Mouse (Mus musculus): ENCODE measurements around the gene 4930524J08Rik. TPM values are rescaled to one million over a fixed set of nuclear protein-coding genes. Genes with fewer than 3 reads are reported as not detected.
A peak's percentile ranks its signal among the peaks of the same experiment; 100 is the strongest.

Gene 4930524J08Rik
- polyA plus RNA-seq, 1 experiment from 2014 or later, result 3.4 TPM

- TF ChIP-seq CTCF (IDR thresholded peaks at IDR 0.05) (peak; percentile 26; the same call in 1 of the 2 replicates), EP300 (IDR thresholded peaks at IDR 0.05) (no peak)
- no peak overlapping the region for H3K27ac ChIP-seq (ENCODE audit: low read length)
Measured at GRCm38 (mm10) chr5:100008485-100008884, 29.6 kb downstream of the 4930524J08Rik start.

GRCm38 (mm10) chr5:100012599-100012998 is 33.7 kb downstream of the 4930524J08Rik start:
- no peak overlapping the region for H3K27ac ChIP-seq (ENCODE audit: low read length)

More at GRCm38 (mm10) chr5:100008485-100008884, 29.6 kb downstream of the 4930524J08Rik start:
- 40% methylated on average over 3 of the region's 3 CpGs for WGBS
- Histone ChIP-seq H3K36me3 (ENCODE audit: insufficient read depth, low read length) (no peaks in the 10 kb centered on the region), H3K4me2 (replicated peaks; ENCODE audit: low read depth, low read length) (no peak overlapping the region), H3K9ac (replicated peaks; ENCODE audit: low read depth) (no peak overlapping the region), H3K27me3 (replicated peaks; ENCODE audit: insufficient read depth, low read length) (no peaks in the 10 kb centered on the region), H3K4me1 (ENCODE audit: insufficient read depth, low read depth, low read length) (no peaks in the 10 kb centered on the region), H3K9me3 (ENCODE audit: low read length) (no peaks in the 10 kb centered on the region), H3K4me3 (ENCODE audit: low read depth, low read length) (no peak overlapping the region)
- no peak for DNase-seq (ENCODE audit: low spot score)
- no peak for ATAC-seq

GRCm38 (mm10) chr5:100020089-100020488 is 41.2 kb downstream of the 4930524J08Rik start:
- H3K27me3 ChIP-seq (replicated peaks; ENCODE audit: insufficient read depth, low read length), result no peaks in the 10 kb centered on the region
- no peak overlapping the region for H3K4me3 ChIP-seq (ENCODE audit: low read depth, low read length)
- H3K4me2 ChIP-seq (replicated peaks; ENCODE audit: low read depth, low read length), result no peak overlapping the region
- ATAC-seq (no peak), DNase-seq (ENCODE audit: low spot score) (no peak)
- no peaks in the 10 kb centered on the region for H3K4me1 ChIP-seq (ENCODE audit: insufficient read depth, low read depth, low read length)
- H3K27ac ChIP-seq (ENCODE audit: low read length), result no peak overlapping the region
- no peaks in the 10 kb centered on the region for H3K9me3 ChIP-seq (ENCODE audit: low read length)
- no peaks in the 10 kb centered on the region for H3K36me3 ChIP-seq (ENCODE audit: insufficient read depth, low read length)
- H3K9ac ChIP-seq (replicated peaks; ENCODE audit: low read depth), result no peak overlapping the region
- TF ChIP-seq EP300 (IDR thresholded peaks at IDR 0.05) (no peak), CTCF (IDR thresholded peaks at IDR 0.05) (no peak)

More at GRCm38 (mm10) chr5:100012599-100012998, 33.7 kb downstream of the 4930524J08Rik start:
- Histone ChIP-seq H3K4me1 (ENCODE audit: insufficient read depth, low read depth, low read length) (no peaks in the 10 kb centered on the region), H3K4me3 (ENCODE audit: low read depth, low read length) (no peak overlapping the region), H3K9ac (replicated peaks; ENCODE audit: low read depth) (no peak overlapping the region), H3K36me3 (ENCODE audit: insufficient read depth, low read length) (no peaks in the 10 kb centered on the region), H3K9me3 (ENCODE audit: low read length) (no peaks in the 10 kb centered on the region), H3K4me2 (replicated peaks; ENCODE audit: low read depth, low read length) (no peak overlapping the region), H3K27me3 (replicated peaks; ENCODE audit: insufficient read depth, low read length) (no peaks in the 10 kb centered on the region)
- ATAC-seq (no peak), DNase-seq (ENCODE audit: low spot score) (no peak)
- WGBS, result 56% methylated on average over 9 of the region's 9 CpGs
- TF ChIP-seq CTCF (IDR thresholded peaks at IDR 0.05) (no peak), EP300 (IDR thresholded peaks at IDR 0.05) (no peak)

- Histone ChIP-seq H3K9me3 (ENCODE audit: low read length) (no peaks in the 10 kb centered on the region), H3K27ac (ENCODE audit: low read length) (no peak overlapping the region), H3K4me1 (ENCODE audit: insufficient read depth, low read depth, low read length) (no peaks in the 10 kb centered on the region), H3K27me3 (replicated peaks; ENCODE audit: insufficient read depth, low read length) (no peaks in the 10 kb centered on the region), H3K4me3 (ENCODE audit: low read depth, low read length) (no peak overlapping the region), H3K9ac (replicated peaks; ENCODE audit: low read depth) (no peak overlapping the region), H3K36me3 (ENCODE audit: insufficient read depth, low read length) (no peaks in the 10 kb centered on the region), H3K4me2 (replicated peaks; ENCODE audit: low read depth, low read length) (no peak overlapping the region)
- ATAC-seq (no peak), DNase-seq (ENCODE audit: low spot score) (no peak)
- WGBS, result 45% methylated on average over 5 of the region's 5 CpGs
- TF ChIP-seq CTCF (IDR thresholded peaks at IDR 0.05) (no peak), EP300 (IDR thresholded peaks at IDR 0.05) (no peak)
Measured at GRCm38 (mm10) chr5:100024403-100024802, 45.5 kb downstream of the 4930524J08Rik start.

GRCm38 (mm10) chr5:100024868-100025267 is 46.0 kb downstream of the 4930524J08Rik start:
- Histone ChIP-seq H3K4me1 (ENCODE audit: insufficient read depth, low read depth, low read length) (no peaks in the 10 kb centered on the region), H3K9me3 (ENCODE audit: low read length) (no peaks in the 10 kb centered on the region), H3K36me3 (ENCODE audit: insufficient read depth, low read length) (no peaks in the 10 kb centered on the region), H3K4me3 (ENCODE audit: low read depth, low read length) (no peak overlapping the region), H3K4me2 (replicated peaks; ENCODE audit: low read depth, low read length) (no peak overlapping the region), H3K27ac (ENCODE audit: low read length) (no peak overlapping the region), H3K9ac (replicated peaks; ENCODE audit: low read depth) (no peak overlapping the region), H3K27me3 (replicated peaks; ENCODE audit: insufficient read depth, low read length) (no peaks in the 10 kb centered on the region)
- DNase-seq (ENCODE audit: low spot score) (no peak), ATAC-seq (no peak)
- 55% methylated on average over 1 of the region's 1 CpGs for WGBS
- TF ChIP-seq EP300 (IDR thresholded peaks at IDR 0.05) (no peak), CTCF (IDR thresholded peaks at IDR 0.05) (no peak)

Other genes starting within 250 kb of the 4930524J08Rik start
- 33.9 and 36.3 TPM in 2 replicates for gene Rasgef1b, start 250.0 kb upstream of the 4930524J08Rik start, polyA plus RNA-seq (2015; fragmentation: Nextera tagmentation; extraction: Ambion mirVana)
- gene Vamp9, start 72.8 kb upstream of the 4930524J08Rik start, polyA plus RNA-seq (2015; fragmentation: Nextera tagmentation; extraction: Ambion mirVana), result 0.21 TPM in 1 of 2 replicates, not detected in the other
- gene Hnrnpd, start 123 bp upstream of the 4930524J08Rik start, polyA plus RNA-seq (2015; fragmentation: Nextera tagmentation; extraction: Ambion mirVana), result 44.0 and 51.4 TPM in 2 replicates
- 59.5 and 70.9 TPM in 2 replicates for gene Hnrnpdl, start 60.6 kb downstream of the 4930524J08Rik start, polyA plus RNA-seq (2015; fragmentation: Nextera tagmentation; extraction: Ambion mirVana)
- gene Enoph1, start 60.9 kb downstream of the 4930524J08Rik start, polyA plus RNA-seq (2015; fragmentation: Nextera tagmentation; extraction: Ambion mirVana), result 27.9 and 29.6 TPM in 2 replicates
- 5.4 and 7.6 TPM in 2 replicates for gene Tmem150c, start 180.7 kb downstream of the 4930524J08Rik start, polyA plus RNA-seq (2015; fragmentation: Nextera tagmentation; extraction: Ambion mirVana)